Mouse (Mus musculus): ENCODE measurements around the gene Srrm3. TPM values are rescaled to one million over a fixed set of nuclear protein-coding genes. Genes with fewer than 3 reads are reported as not detected.
A peak's percentile ranks its signal among the peaks of the same experiment; 100 is the strongest.

Srrm3 gene
- polyA plus RNA-seq, 1 experiment from 2014 or later, result 90.6 TPM

- peaks cover 23% of the 10 kb centered on the region for H3K36me3 ChIP-seq
- peaks cover 29% of the 10 kb centered on the region for H3K27me3 ChIP-seq
- H3K4me1 ChIP-seq (replicated peaks), result peaks cover 61% of the 10 kb centered on the region
- no peaks in the 10 kb centered on the region for H3K9me3 ChIP-seq
- H3K9ac ChIP-seq, result peak overlapping the region; percentile 65
- H3K27ac ChIP-seq, result peak overlapping the region; percentile 97
- peak overlapping the region; percentile 42 for H3K4me2 ChIP-seq
- H3K4me3 ChIP-seq, result peak overlapping the region; percentile 7
- WGBS, result 6% methylated on average over 10 of the region's 10 CpGs
- ATAC-seq (ENCODE audit: low FRiP score), result no peak
Measured at GRCm38 (mm10) chr5:135852421-135852820, 45.7 kb downstream of the Srrm3 start.

GRCm38 (mm10) chr5:135853731-135854130, 47.0 kb downstream of the Srrm3 start:
- Histone ChIP-seq H3K36me3 (peaks cover 30% of the 10 kb centered on the region), H3K4me1 (replicated peaks) (peaks cover 59% of the 10 kb centered on the region), H3K9ac (peak overlapping the region; percentile 39; the same call in 1 of the 2 replicates), H3K9me3 (no peaks in the 10 kb centered on the region), H3K27ac (no peak overlapping the region), H3K4me3 (no peak overlapping the region), H3K4me2 (no peak overlapping the region), H3K27me3 (peaks cover 42% of the 10 kb centered on the region)
- no peak for ATAC-seq (ENCODE audit: low FRiP score)
- 54% methylated on average over 7 of the region's 7 CpGs for WGBS

- Histone ChIP-seq H3K9ac (no peak overlapping the region), H3K4me1 (replicated peaks) (peaks cover 50% of the 10 kb centered on the region), H3K4me3 (no peak overlapping the region), H3K9me3 (no peaks in the 10 kb centered on the region), H3K36me3 (peaks cover 30% of the 10 kb centered on the region), H3K27me3 (peaks cover 50% of the 10 kb centered on the region), H3K27ac (no peak overlapping the region), H3K4me2 (no peak overlapping the region)
- WGBS, result 3% methylated on average over 4 of the region's 4 CpGs
- ATAC-seq (ENCODE audit: low FRiP score), result no peak
Measured at GRCm38 (mm10) chr5:135855156-135855555, 48.5 kb downstream of the Srrm3 start.

GRCm38 (mm10) chr5:135866662-135867061, 60.0 kb downstream of the Srrm3 start:
- Histone ChIP-seq H3K36me3 (peaks cover 28% of the 10 kb centered on the region), H3K4me2 (no peak overlapping the region), H3K4me1 (replicated peaks) (peaks cover 35% of the 10 kb centered on the region), H3K4me3 (no peak overlapping the region), H3K27me3 (peaks cover 45% of the 10 kb centered on the region), H3K9ac (no peak overlapping the region), H3K9me3 (no peaks in the 10 kb centered on the region), H3K27ac (no peak overlapping the region)
- no peak for ATAC-seq (ENCODE audit: low FRiP score)
- 34% methylated on average over 8 of the region's 8 CpGs for WGBS

GRCm38 (mm10) chr5:135867637-135868593, 61.2 kb downstream of the Srrm3 start:
- H3K27me3 ChIP-seq, result peaks cover 42% of the 10 kb centered on the region
- H3K4me1 ChIP-seq (replicated peaks), result peaks cover 36% of the 10 kb centered on the region

GRCm38 (mm10) chr5:135868653-135869052, 62.0 kb downstream of the Srrm3 start:
- Histone ChIP-seq H3K9ac (peak overlapping the region; percentile 84), H3K27me3 (peaks cover 45% of the 10 kb centered on the region), H3K9me3 (no peaks in the 10 kb centered on the region), H3K4me3 (peak overlapping the region; percentile 47), H3K4me1 (replicated peaks) (peaks cover 41% of the 10 kb centered on the region), H3K36me3 (peaks cover 33% of the 10 kb centered on the region), H3K4me2 (peak overlapping the region; percentile 82), H3K27ac (peak overlapping the region; percentile 42; the same call in 1 of the 2 replicates)
- WGBS, result 3% methylated on average over 27 of the region's 27 CpGs
- ATAC-seq (ENCODE audit: low FRiP score), result peak; percentile 22; the same call in 1 of the 2 replicates

More at GRCm38 (mm10) chr5:135867637-135868593, 61.2 kb downstream of the Srrm3 start:
- under 1% methylated on average over 85 of the region's 89 CpGs for WGBS
- ATAC-seq (ENCODE audit: low FRiP score), result peak; percentile 46
- peak overlapping the region; percentile 82 for H3K4me2 ChIP-seq
- H3K9ac ChIP-seq, result peak overlapping the region; percentile 84
- peak overlapping the region; percentile 47 for H3K4me3 ChIP-seq
- H3K27ac ChIP-seq, result peak overlapping the region; percentile 82
- no peaks in the 10 kb centered on the region for H3K9me3 ChIP-seq
- H3K36me3 ChIP-seq, result peaks cover 28% of the 10 kb centered on the region

- 65% methylated on average over 14 of the region's 14 CpGs for WGBS
- H3K4me1 ChIP-seq (replicated peaks), result peaks cover 41% of the 10 kb centered on the region
- H3K36me3 ChIP-seq, result peaks cover 27% of the 10 kb centered on the region
- H3K4me3 ChIP-seq, result peak overlapping the region; percentile 47; the same call in 1 of the 2 replicates
- H3K27ac ChIP-seq, result no peak overlapping the region
- H3K27me3 ChIP-seq, result peaks cover 45% of the 10 kb centered on the region
- peak overlapping the region; percentile 82 for H3K4me2 ChIP-seq
- ATAC-seq (ENCODE audit: low FRiP score), result no peak
- no peak overlapping the region for H3K9ac ChIP-seq
- no peaks in the 10 kb centered on the region for H3K9me3 ChIP-seq
Measured at GRCm38 (mm10) chr5:135869661-135870423, 63.2 kb downstream of the Srrm3 start.

- H3K4me1 ChIP-seq (replicated peaks), result peaks cover 41% of the 10 kb centered on the region
- H3K9ac ChIP-seq, result no peak overlapping the region
- H3K36me3 ChIP-seq, result peaks cover 23% of the 10 kb centered on the region
- no peak overlapping the region for H3K27ac ChIP-seq
- H3K9me3 ChIP-seq, result no peaks in the 10 kb centered on the region
- no peak overlapping the region for H3K4me2 ChIP-seq
- 94% methylated on average over 5 of the region's 5 CpGs for WGBS
- ATAC-seq (ENCODE audit: low FRiP score), result no peak
- peaks cover 42% of the 10 kb centered on the region for H3K27me3 ChIP-seq
- no peak overlapping the region for H3K4me3 ChIP-seq
Measured at GRCm38 (mm10) chr5:135870505-135870904, 63.8 kb downstream of the Srrm3 start.

- peaks cover 22% of the 10 kb centered on the region for H3K36me3 ChIP-seq
- peak overlapping the region; percentile 13; the same call in 1 of the 2 replicates for H3K4me2 ChIP-seq
- no peak for ATAC-seq (ENCODE audit: low FRiP score)
- no peak overlapping the region for H3K27ac ChIP-seq
- no peaks in the 10 kb centered on the region for H3K9me3 ChIP-seq
- H3K4me1 ChIP-seq (replicated peaks), result peaks cover 38% of the 10 kb centered on the region
- peaks cover 33% of the 10 kb centered on the region for H3K27me3 ChIP-seq
- no peak overlapping the region for H3K4me3 ChIP-seq
- WGBS, result 16% methylated on average over 16 of the region's 16 CpGs
- H3K9ac ChIP-seq, result peak overlapping the region; percentile 53
Measured at GRCm38 (mm10) chr5:135872996-135873395, 66.3 kb downstream of the Srrm3 start.

- no peak for ATAC-seq (ENCODE audit: low FRiP score)
- Histone ChIP-seq H3K9ac (no peak overlapping the region), H3K4me1 (replicated peaks) (peaks cover 33% of the 10 kb centered on the region), H3K9me3 (no peaks in the 10 kb centered on the region), H3K4me3 (no peak overlapping the region), H3K27me3 (peaks cover 27% of the 10 kb centered on the region), H3K27ac (no peak overlapping the region), H3K36me3 (peaks cover 22% of the 10 kb centered on the region), H3K4me2 (no peak overlapping the region)
- 65% methylated on average over 9 of the region's 9 CpGs for WGBS
Measured at GRCm38 (mm10) chr5:135873753-135874152, 67.1 kb downstream of the Srrm3 start.

- H3K27ac ChIP-seq, result 0 out of 2 replicates have a peak overlapping the region, but pooled peaks have one; percentile 55
- peak overlapping the region; percentile 56 for H3K4me2 ChIP-seq
- peaks cover 30% of the 10 kb centered on the region for H3K4me1 ChIP-seq (replicated peaks)
- no peak for ATAC-seq (ENCODE audit: low FRiP score)
- peak overlapping the region; percentile 68; the same call in 1 of the 2 replicates for H3K9ac ChIP-seq
- 16% methylated on average over 8 of the region's 8 CpGs for WGBS
- H3K36me3 ChIP-seq, result peaks cover 12% of the 10 kb centered on the region
- H3K9me3 ChIP-seq, result no peaks in the 10 kb centered on the region
- peak overlapping the region; percentile 35 for H3K4me3 ChIP-seq
- H3K27me3 ChIP-seq, result 0 out of 2 replicates have a peak, but pooled peaks cover 4% of the 10 kb centered on the region
Measured at GRCm38 (mm10) chr5:135877180-135877579, 70.5 kb downstream of the Srrm3 start.

- Histone ChIP-seq H3K27ac (peak overlapping the region; percentile 55), H3K4me2 (peak overlapping the region; percentile 56), H3K36me3 (peaks cover 12% of the 10 kb centered on the region), H3K9me3 (no peaks in the 10 kb centered on the region), H3K4me1 (replicated peaks) (peaks cover 30% of the 10 kb centered on the region), H3K9ac (peak overlapping the region; percentile 68), H3K4me3 (peak overlapping the region; percentile 35), H3K27me3 (0 out of 2 replicates have a peak, but pooled peaks cover 3% of the 10 kb centered on the region)
- peak; percentile 44; the same call in 1 of the 2 replicates for ATAC-seq (ENCODE audit: low FRiP score)
- under 1% methylated on average over 16 of the region's 16 CpGs for WGBS
Measured at GRCm38 (mm10) chr5:135877831-135878231, 71.1 kb downstream of the Srrm3 start.
